Mouse (Mus musculus) liver, postnatal 0 days (tissue): ENCODE results near the gene Cyp11a1. TPM values are rescaled to one million over a fixed set of nuclear protein-coding genes. Genes with fewer than 3 reads are reported as not detected.

ENCODE experiments used
- ATAC-seq: fragments of 200-750 bp; cut with Nextera tagmentation; 2 replicates; pipeline ENCODE4 v1.8.0; 2017; ENCODE audit warnings: mild to moderate bottlenecking, moderate library complexity
- DNase-seq: peaks from one replicate; pipeline ENCODE4 v3.0.0-alpha.2; 2016
- H3K27ac ChIP-seq: fragments of 300-500 bp; sonication (generic); 2 replicates; pipeline ENCODE4 v1.5.1; 2014; ENCODE audit warnings: antibody characterized with exemption, moderate library complexity, mild to moderate bottlenecking, low read depth
- H3K27me3 ChIP-seq: fragments of 300-500 bp; sonication (generic); 2 replicates; pipeline ENCODE4 v1.6.1; 2014; ENCODE audit warnings: low read length, control low read depth, mixed read lengths; ENCODE audit not compliant: insufficient read depth
- H3K36me3 ChIP-seq: fragments of 300-500 bp; sonication (generic); replicated peaks from 2 replicates; pipeline ENCODE4 v1.6.1; 2014; ENCODE audit warnings: mild to moderate bottlenecking, control low read depth, low read length, moderate library complexity, mixed read lengths; ENCODE audit not compliant: insufficient read depth
- H3K4me1 ChIP-seq: fragments of 300-500 bp; sonication (generic); 2 replicates; pipeline ENCODE4 v1.6.1; 2014; ENCODE audit warnings: antibody characterized with exemption, mild to moderate bottlenecking, control low read depth; ENCODE audit not compliant: insufficient read depth
- H3K4me2 ChIP-seq: fragments of 300-500 bp; sonication (generic); 2 replicates; pipeline ENCODE4 v1.6.1; 2014; ENCODE audit warnings: low read depth, mild to moderate bottlenecking, low read length, moderate library complexity, mixed read lengths
- H3K4me3 ChIP-seq: fragments of 300-500 bp; sonication (generic); 2 replicates; pipeline ENCODE4 v1.5.1; 2014; ENCODE audit warnings: low read depth, low read length
- H3K9ac ChIP-seq: fragments of 300-500 bp; sonication (generic); replicated peaks from 2 replicates; pipeline ENCODE4 v1.6.1; 2014; ENCODE audit warnings: mild to moderate bottlenecking, moderate library complexity
- H3K9me3 ChIP-seq: fragments of 300-500 bp; sonication (generic); 2 replicates; pipeline ENCODE4 v1.6.1; 2016; ENCODE audit warnings: mild to moderate bottlenecking, control low read depth, low read length, mixed read lengths
- CTCF ChIP-seq: sonication (generic); IDR thresholded peaks from 2 replicates; pipeline ENCODE4 v1.5.1; 2016; ENCODE audit warnings: antibody characterized with exemption, low read depth
- EP300 ChIP-seq: IDR thresholded peaks from 2 replicates; pipeline ENCODE4 v1.6.1; 2016; ENCODE audit warnings: antibody characterized with exemption, low read depth, mild to moderate bottlenecking
- WGBS: fragments of 180-500 bp; shearing (Covaris S2); extraction: QIAGEN DNeasy Blood & Tissue Kit; methylation state at CpG from one replicate; pipeline ENCODE4 v1.1.7; 2014; ENCODE audit not compliant: insufficient replicate concordance; 5-methylcytosine and 5-hydroxymethylcytosine counted together
- polyA plus RNA-seq: library from polyadenylated mRNA; unstranded; fragments of >200 nt; fragmentation: Nextera tagmentation; extraction: Ambion mirVana; gene quantifications from 2 replicates; pipeline ENCODE4 v1.2.1, GENCODE M21; 2015

Gene Cyp11a1
- polyA plus RNA-seq, 1 experiment from 2014 or later: 0.51 TPM

DNA sequence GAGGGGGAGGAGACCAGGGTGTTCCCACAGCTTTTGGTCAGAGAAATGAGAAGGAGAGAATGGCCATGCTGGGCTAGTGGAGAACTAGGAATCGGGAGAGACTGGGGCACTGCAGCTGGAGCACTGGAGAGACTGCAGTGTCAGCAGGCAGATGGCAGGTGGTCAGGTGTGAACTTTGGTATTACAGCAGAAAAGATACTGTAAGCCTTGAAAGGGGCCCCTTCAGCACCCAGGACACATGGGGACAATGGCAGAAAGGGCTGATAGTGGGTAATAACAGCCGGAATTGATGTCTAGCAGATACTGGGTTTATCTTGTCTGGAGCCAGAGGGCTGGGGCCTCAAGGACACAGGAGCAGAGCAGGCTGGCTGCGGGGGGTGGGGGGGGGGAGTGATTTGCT, 27.4 kb upstream of the Cyp11a1 start:
- H3K36me3 ChIP-seq: no peaks in the 10 kb centered on the region
- H3K27me3 ChIP-seq: no peaks in the 10 kb centered on the region
- DNase-seq (no peak), ATAC-seq (no peak)
- no peak overlapping the region for H3K4me2 ChIP-seq
- H3K4me1 ChIP-seq: no peaks in the 10 kb centered on the region
- H3K9me3 ChIP-seq: no peaks in the 10 kb centered on the region
- no peak overlapping the region for H3K27ac ChIP-seq
- no peak overlapping the region for H3K4me3 ChIP-seq
- TF ChIP-seq CTCF (no peak), EP300 (no peak)
- WGBS: 38% methylated on average over 3 of the region's 3 CpGs
- no peak overlapping the region for H3K9ac ChIP-seq

DNA sequence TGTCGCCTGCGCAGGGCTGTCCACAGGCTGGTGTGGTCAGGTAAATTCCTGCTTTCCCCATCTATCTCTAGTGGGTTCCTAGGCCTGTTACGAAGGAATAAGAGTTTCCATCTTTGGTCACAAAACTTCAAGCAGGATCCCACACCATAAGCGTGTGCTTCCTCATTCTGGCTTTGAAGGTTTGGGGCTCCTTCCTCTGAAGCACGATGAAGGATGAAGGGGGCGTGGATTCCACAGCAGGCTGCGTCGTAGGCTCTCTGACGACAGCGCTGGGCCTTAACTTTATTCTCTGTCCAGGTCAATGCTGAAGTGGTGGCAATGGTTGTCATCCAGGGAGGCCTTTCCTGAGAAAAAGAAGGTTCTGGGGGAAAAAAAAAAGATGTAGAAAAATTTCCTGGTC, 25.6 kb upstream of the Cyp11a1 start:
- TF ChIP-seq EP300 (no peak), CTCF (no peak)
- Histone ChIP-seq H3K4me1 (no peaks in the 10 kb centered on the region), H3K27ac (no peak overlapping the region), H3K4me2 (no peak overlapping the region), H3K36me3 (no peaks in the 10 kb centered on the region), H3K4me3 (no peak overlapping the region), H3K9me3 (no peaks in the 10 kb centered on the region), H3K9ac (no peak overlapping the region), H3K27me3 (no peaks in the 10 kb centered on the region)
- DNase-seq: no peak
- WGBS: 43% methylated on average over 10 of the region's 10 CpGs
- no peak for ATAC-seq

DNA sequence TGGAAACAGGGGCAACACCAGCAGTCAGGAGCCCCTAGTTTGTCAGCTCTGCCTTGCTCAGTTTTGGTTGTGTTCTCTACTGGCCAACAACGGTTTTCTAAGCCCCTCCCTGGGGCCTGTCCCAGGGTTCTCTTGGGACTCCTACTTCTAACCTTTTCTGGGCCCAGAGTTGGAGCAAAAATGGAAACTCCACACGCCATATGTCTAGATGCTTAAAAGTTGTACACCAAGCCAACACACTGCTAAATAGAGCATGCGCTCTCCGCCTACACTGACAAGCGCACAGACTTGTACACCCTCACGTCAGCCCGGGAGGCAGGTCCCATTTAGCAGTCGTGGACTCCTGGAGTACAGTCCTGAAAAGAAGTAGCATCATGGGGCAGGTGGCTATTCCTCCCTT, 20.9 kb upstream of the Cyp11a1 start:
- Histone ChIP-seq H3K9me3 (no peaks in the 10 kb centered on the region), H3K4me3 (no peak overlapping the region), H3K27ac (no peak overlapping the region), H3K4me2 (no peak overlapping the region), H3K36me3 (no peaks in the 10 kb centered on the region), H3K27me3 (no peaks in the 10 kb centered on the region), H3K4me1 (no peaks in the 10 kb centered on the region), H3K9ac (no peak overlapping the region)
- DNase-seq: no peak
- no peak for ATAC-seq
- WGBS: 79% methylated on average over 8 of the region's 8 CpGs
- no peak for TF ChIP-seq CTCF
- no peak for TF ChIP-seq EP300

DNA sequence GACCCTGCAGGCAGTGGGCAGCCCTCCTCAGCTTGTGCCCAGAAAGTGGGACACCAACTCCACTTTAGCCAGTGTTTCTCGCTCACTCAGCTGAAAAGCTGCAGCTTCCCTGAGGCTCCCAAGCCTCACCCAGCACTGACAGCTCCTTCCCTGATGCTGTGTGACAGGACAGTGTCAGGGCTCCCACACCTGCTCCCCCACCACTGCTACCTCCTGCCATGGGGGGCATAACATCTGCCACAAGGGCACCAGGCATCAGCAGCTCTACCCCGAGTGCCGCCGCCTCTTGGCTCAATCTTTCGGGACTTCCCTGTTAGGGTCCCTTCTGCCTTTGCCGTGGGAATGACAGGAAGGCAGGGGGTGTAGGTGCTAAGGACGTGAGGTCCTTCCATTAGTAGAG, 19.9 kb upstream of the Cyp11a1 start:
- no peaks in the 10 kb centered on the region for H3K4me1 ChIP-seq
- no peak overlapping the region for H3K9ac ChIP-seq
- H3K27me3 ChIP-seq: no peaks in the 10 kb centered on the region
- ATAC-seq (no peak), DNase-seq (no peak)
- no peak overlapping the region for H3K4me2 ChIP-seq
- no peaks in the 10 kb centered on the region for H3K9me3 ChIP-seq
- no peak overlapping the region for H3K4me3 ChIP-seq
- no peak for TF ChIP-seq CTCF
- no peak for TF ChIP-seq EP300
- H3K36me3 ChIP-seq: no peaks in the 10 kb centered on the region
- WGBS: 69% methylated on average over 7 of the region's 7 CpGs
- H3K27ac ChIP-seq: no peak overlapping the region

DNA sequence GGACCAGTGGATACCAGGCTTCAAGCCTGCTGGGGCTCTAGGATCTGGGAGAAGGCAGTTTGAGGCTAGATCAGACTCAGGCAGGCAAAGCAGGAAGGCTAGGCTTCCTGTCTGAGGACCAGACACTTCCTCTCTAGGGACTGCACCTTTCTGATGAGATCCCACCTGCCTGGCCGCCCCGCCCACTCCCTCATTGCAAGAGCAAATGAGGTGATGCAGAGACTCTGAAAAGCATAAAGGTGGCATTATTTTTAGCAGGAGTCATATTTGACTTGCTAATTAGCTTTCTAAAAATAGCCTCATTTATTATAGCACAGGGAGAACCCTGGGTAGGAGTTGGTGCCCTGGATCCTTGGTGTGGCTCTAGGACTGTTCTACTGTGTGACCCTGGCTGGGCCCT, 18.1 kb upstream of the Cyp11a1 start:
- Histone ChIP-seq H3K9ac (no peak overlapping the region), H3K4me3 (no peak overlapping the region), H3K36me3 (no peaks in the 10 kb centered on the region), H3K9me3 (no peaks in the 10 kb centered on the region), H3K27me3 (no peaks in the 10 kb centered on the region), H3K4me2 (no peak overlapping the region), H3K4me1 (no peaks in the 10 kb centered on the region), H3K27ac (no peak overlapping the region)
- DNase-seq: no peak
- TF ChIP-seq EP300 (no peak), CTCF (no peak)
- ATAC-seq: no peak
- 58% methylated on average over 2 of the region's 2 CpGs for WGBS

DNA sequence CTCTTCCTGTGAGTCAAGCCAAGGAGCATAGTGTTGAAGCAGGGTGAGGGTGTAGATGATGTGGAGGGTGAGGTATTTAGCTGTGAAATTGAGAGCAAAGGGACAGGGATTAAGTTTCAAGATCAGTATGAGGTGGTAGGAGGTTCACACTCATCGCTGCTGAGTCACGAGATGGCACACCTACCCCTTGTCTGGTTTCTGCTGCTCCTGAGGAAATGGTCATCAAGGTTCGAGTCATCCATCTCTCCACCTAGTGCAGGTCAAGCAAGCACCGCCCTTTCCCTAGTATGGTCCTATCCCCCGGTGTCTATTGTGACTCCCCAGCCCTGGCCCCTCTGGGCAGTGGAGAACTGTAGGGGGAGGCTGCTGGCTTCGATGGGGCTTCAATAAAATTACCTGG, 16.9 kb upstream of the Cyp11a1 start:
- no peak overlapping the region for H3K27ac ChIP-seq
- no peaks in the 10 kb centered on the region for H3K4me1 ChIP-seq
- H3K4me2 ChIP-seq: no peak overlapping the region
- no peak for TF ChIP-seq EP300
- no peak for TF ChIP-seq CTCF
- no peak overlapping the region for H3K9ac ChIP-seq
- WGBS: 78% methylated on average over 6 of the region's 6 CpGs
- no peaks in the 10 kb centered on the region for H3K27me3 ChIP-seq
- ATAC-seq (no peak), DNase-seq (no peak)
- H3K4me3 ChIP-seq: no peak overlapping the region
- no peaks in the 10 kb centered on the region for H3K9me3 ChIP-seq
- H3K36me3 ChIP-seq: no peaks in the 10 kb centered on the region

DNA sequence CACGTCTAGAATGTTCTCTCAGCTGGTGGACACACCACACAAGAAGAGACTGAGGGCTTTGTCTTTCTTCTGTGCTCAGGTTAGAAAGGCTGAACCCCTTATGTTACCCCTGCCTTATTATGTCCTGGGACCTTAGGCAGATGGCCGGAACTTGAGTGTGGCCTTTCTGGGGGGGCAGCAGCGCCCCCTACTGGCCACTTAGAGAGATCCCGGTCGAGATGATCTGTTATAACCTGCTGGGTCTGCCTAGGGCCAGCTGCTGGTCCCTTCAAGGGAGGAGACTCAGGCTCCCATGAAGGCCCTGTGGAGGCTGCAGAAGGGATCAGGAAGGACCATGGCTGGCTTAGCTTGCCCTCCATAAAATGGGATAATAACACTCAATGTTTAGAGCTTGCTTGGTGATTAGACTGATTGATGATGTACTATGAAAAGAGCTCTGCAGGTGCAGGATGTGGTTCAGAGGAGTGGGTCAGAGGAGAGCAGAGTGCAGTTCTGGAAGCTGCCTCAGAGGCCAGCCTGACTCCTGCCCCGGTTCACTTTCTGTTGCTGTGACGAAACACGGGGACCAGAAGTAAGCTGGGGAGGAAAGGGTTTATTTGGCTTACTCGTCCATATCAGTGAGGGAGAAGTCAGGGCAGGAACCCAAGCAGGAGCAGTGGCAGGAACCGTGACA, 15.6 kb upstream of the Cyp11a1 start:
- Histone ChIP-seq H3K4me1 (no peaks in the 10 kb centered on the region), H3K27ac (no peak overlapping the region), H3K4me2 (no peak overlapping the region), H3K27me3 (no peaks in the 10 kb centered on the region), H3K9ac (no peak overlapping the region), H3K36me3 (no peaks in the 10 kb centered on the region), H3K9me3 (no peaks in the 10 kb centered on the region), H3K4me3 (no peak overlapping the region)
- ATAC-seq (peak; percentile 15; the same call in 1 of the 2 replicates), DNase-seq (peak; percentile 58)
- TF ChIP-seq CTCF (peak; percentile 84), EP300 (no peak)
- WGBS: 21% methylated on average over 10 of the region's 10 CpGs
